Mouse (Mus musculus): ENCODE results near the gene Pola2.

The Pola2 gene

DNA sequence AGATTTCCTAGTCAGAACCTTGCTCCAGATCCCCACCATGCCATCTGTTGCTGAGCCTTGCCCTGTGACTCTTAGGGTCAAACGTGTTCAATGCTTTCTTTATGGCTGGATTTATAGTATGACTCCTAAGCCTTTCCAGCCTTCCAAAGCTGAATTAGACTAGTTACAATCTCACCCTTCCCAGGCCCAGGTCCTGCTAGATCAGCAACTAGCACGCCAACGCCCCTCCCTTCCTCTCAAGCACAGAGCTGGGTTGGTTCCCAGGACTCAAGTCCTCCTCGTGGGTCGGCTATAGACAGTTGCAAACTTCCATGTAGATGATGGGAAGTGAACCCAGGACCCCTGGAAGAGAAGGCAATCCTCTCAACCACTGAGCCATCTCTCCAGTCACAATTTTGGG lies 28.3 kb downstream of the Pola2 start:
- DNase-seq, result no peak

GRCm38 (mm10) chr19:5935266-5935665 lies 28.7 kb downstream of the Pola2 start:
- DNase-seq, result no peak

DNA sequence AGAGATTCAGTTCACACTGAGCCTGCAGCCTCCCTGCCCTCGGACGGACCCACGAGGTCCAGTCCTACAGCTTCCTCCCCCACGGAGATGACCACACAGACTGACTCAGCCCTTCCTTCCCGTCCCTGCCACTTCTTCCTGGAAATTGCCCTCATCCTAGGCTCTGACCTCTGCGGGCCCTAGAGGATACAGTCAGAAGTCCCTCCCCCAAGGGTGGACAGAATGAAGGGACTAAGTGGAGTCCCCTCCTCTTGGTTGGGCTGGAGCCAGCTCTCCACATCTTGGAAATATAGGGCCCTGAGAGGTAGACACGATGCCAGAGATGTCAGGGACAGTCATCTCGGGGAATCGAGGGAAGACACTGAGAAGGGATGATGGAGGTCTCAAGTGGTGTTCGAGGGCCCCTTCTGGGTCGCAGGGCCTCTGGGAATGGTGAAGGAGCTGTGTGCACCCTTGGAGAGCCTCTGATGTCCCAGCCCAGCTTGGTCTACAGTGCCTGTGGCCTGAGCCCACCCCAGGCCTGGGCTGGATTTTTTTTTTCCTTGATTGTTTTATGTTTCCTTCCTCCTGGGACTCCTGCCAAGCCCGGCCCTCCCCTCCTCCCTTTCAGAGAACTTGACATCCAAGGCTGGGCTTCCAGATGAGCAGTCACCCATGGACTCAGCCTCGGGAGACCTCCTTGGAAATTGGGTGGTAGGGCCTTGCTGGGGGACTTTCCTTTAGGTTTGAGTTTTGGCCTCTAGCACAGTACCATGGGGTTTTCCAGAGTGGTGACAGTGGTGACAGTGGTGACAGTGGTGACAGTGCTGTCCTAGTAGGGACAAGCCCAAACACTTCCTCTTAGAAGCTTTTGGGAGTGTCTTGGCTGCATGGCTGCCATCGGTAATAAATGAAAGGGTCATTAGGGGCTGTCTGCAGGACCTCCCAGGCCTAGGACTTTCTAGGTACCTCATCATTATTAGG lies 34.1 kb downstream of the Pola2 start:
- DNase-seq, result no peak

- no peak for DNase-seq
These were observed 35.5 kb downstream of the Pola2 start for GRCm38 (mm10) chr19:5928546-5928945.

GRCm38 (mm10) chr19:5928104-5928503 lies 35.9 kb downstream of the Pola2 start:
- no peak for DNase-seq

DNA sequence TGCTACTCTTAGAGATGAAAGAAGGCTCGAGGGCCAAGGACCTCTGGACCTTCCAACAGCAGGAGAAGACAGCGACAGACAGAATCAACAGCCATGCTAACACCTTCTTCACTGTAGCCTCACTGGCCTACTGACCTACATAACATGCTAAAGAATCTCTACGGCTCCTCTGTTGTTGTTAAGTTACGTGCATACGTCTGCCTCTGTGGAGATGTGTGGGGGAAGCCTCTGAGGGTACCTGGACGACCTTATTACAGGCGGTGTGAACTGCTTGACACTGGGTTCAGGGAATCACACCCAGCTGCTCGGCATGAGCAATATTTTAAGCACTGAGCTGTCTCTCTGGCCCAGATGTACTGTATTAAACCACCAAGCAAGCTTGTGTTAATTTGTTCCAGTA lies 36.5 kb downstream of the Pola2 start:
- DNase-seq, result no peak

GRCm38 (mm10) chr19:5927026-5927425 lies 37.0 kb downstream of the Pola2 start:
- no peak for DNase-seq

- DNase-seq, result no peak
These were observed 38.6 kb downstream of the Pola2 start for GRCm38 (mm10) chr19:5925311-5925855.

GRCm38 (mm10) chr19:5924713-5925093 lies 39.3 kb downstream of the Pola2 start, which contains the start of gene Cdc42ep2:
Cdc42ep2 (minus strand) TSS chr19:5924816.
- peak; percentile 96 to 99 for DNase-seq

GRCm38 (mm10) chr19:5923990-5924712 lies 39.9 kb downstream of the Pola2 start:
- DNase-seq, result peak; percentile 92 to 97

GRCm38 (mm10) chr19:5922963-5923362 lies 41.0 kb downstream of the Pola2 start:
- no peak for DNase-seq

DNA sequence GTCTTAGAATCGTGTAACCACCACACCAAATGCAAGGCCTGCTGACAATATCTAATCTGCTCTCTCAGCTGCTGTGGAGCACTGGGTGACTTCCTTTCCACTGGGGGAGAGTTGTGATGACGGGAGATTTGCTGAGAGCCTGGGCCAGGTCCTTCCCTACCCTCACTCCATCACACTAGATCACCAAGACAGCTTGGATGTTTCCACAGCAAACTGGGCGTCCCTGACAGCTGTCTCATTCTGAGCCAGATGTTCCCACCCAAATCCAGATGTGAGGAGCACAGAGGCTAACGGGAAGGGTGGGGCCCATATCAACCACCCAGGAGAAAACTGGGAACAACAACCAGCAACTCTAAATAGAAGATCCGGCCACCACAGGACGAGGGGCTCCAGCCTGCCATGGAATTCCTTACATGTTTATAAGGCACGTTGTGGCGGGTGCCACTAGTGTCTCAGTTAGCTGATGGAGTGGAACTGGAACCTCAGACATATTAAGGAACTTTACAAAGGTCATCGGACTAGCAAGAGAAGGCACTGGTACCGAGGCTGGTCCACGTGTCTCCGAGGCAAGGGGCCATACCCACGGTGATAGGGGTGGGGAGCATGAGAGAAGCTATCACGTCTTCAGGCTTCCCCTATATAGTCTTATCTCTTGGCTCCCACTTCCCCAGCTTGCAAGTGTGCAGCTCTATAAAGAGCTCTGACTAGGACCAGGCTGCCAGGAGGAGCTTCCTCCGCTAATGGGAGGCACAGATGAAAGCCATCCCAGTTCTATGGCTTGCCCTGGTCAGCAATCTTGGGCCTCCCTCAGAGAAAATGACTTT lies 41.7 kb downstream of the Pola2 start:
- no peak for DNase-seq

- no peak for DNase-seq
These were observed 42.3 kb downstream of the Pola2 start for GRCm38 (mm10) chr19:5921715-5922114.

GRCm38 (mm10) chr19:5913007-5913719 lies 50.8 kb downstream of the Pola2 start, which contains the start of gene Dpf2:
Dpf2 (minus strand) TSS chr19:5913010.
- DNase-seq, result no peak

GRCm38 (mm10) chr19:5912103-5913006 lies 51.6 kb downstream of the Pola2 start:
- peak; percentile 99 to 100 for DNase-seq

DNA sequence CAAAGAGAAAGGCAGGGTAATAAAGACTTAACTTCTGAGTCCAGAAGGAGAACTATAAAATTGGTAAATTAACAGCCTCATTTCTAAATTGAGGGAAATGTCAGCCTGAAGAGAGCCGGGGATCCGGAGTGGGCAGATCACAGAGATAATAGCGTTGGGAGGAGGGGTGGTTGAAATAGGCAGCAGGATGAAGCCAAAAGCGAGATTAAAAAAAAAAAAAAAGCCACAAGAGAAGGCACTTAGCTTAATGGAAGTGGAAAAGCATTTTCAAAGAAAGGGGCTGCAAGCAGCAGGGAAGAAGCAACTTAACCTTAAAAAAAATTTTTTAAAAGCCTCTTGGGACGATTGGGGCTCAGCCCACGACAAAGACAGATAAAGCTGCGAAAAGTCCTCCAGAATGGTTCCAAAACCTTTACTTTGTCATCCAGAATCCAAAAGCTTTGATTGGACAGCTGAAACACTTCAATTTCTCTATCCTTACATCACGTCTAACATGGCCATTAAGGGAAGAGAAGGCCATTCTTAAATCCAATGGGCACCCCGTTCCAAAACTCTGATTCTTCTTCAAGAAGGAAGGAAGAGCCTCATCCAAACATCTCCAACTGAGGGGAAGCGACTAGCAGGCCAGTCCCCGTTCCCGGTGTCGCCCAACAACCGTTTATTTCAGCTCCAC lies 52.4 kb downstream of the Pola2 start:
- DNase-seq, result no peak

GRCm38 (mm10) chr19:5910221-5910620 lies 53.8 kb downstream of the Pola2 start:
- DNase-seq, result no peak

DNA sequence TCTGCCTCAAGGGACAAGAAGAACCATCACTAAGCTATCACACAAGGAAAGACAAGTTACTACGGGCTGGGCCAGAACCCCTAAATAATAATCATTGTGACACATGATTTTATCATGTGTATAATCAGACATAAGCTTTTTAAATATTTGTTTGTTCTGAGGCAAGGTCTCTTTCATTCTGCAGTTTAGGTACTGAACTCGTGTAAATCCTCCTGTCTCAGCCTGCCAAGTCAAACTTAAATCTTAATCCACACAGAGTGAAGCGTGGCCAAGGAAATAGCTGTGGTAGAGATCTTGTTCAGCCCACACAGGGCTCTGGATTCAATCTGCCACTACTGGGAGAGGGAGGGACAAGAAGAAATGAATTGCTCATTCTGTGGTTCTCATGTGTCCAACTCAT lies 56.7 kb downstream of the Pola2 start:
- no peak for DNase-seq

GRCm38 (mm10) chr19:5894002-5894678 lies 69.9 kb downstream of the Pola2 start, which contains the start of gene Tigd3:
Tigd3 (minus strand) TSS chr19:5894149.
- DNase-seq, result peak; percentile 95 to 98
